Mouse (Mus musculus): ENCODE results near the gene Btbd1.
"Not testable (repeated sequence)": the region's sequence is repeated elsewhere in the genome, so short reads cannot be mapped to it uniquely, and the experiment has no call there.

Btbd1 gene

GRCm38 (mm10) chr7:81849214-81849613 is 20.0 kb upstream of the Btbd1 start:
- no peak for DNase-seq

- no peak for DNase-seq
Observed at GRCm38 (mm10) chr7:81847777-81848176, 18.5 kb upstream of the Btbd1 start.

- no peak for DNase-seq
Observed at GRCm38 (mm10) chr7:81847010-81847409, 17.8 kb upstream of the Btbd1 start.

- no peak for DNase-seq
Observed at GRCm38 (mm10) chr7:81846008-81846407, 16.8 kb upstream of the Btbd1 start.

- DNase-seq = no peak
Observed at GRCm38 (mm10) chr7:81845313-81845712, 16.1 kb upstream of the Btbd1 start.

- no peak for DNase-seq
Observed at GRCm38 (mm10) chr7:81844801-81845200, 15.6 kb upstream of the Btbd1 start.

- no peak for DNase-seq
Observed at GRCm38 (mm10) chr7:81843903-81844302, 14.7 kb upstream of the Btbd1 start.

GRCm38 (mm10) chr7:81842998-81843397 is 13.8 kb upstream of the Btbd1 start:
- no peak for DNase-seq

- DNase-seq = no peak
Observed at GRCm38 (mm10) chr7:81842141-81842540, 12.9 kb upstream of the Btbd1 start.

- DNase-seq = no peak
Observed at GRCm38 (mm10) chr7:81841439-81841838, 12.2 kb upstream of the Btbd1 start.

GRCm38 (mm10) chr7:81840661-81841181 is 11.5 kb upstream of the Btbd1 start:
- no peak for DNase-seq

- DNase-seq = no peak
Observed at GRCm38 (mm10) chr7:81839746-81840145, 10.5 kb upstream of the Btbd1 start.

- DNase-seq = not testable (repeated sequence)
Observed at GRCm38 (mm10) chr7:81837771-81838170, 8.5 kb upstream of the Btbd1 start.

GRCm38 (mm10) chr7:81835430-81835829 is 6.2 kb upstream of the Btbd1 start:
- DNase-seq = no peak

- no peak for DNase-seq
Observed at GRCm38 (mm10) chr7:81834847-81835246, 5.6 kb upstream of the Btbd1 start.

- DNase-seq = peak; percentile 62
Observed at GRCm38 (mm10) chr7:81828681-81829378, 401 bp downstream of the Btbd1 start.

GRCm38 (mm10) chr7:81827806-81828667 is 1.2 kb downstream of the Btbd1 start:
- DNase-seq = no peak

GRCm38 (mm10) chr7:81825381-81825780 is 3.9 kb downstream of the Btbd1 start:
- DNase-seq = peak; percentile 27

- no peak for DNase-seq
Observed at GRCm38 (mm10) chr7:81824906-81825305, 4.3 kb downstream of the Btbd1 start.

GRCm38 (mm10) chr7:81806067-81806466 is 23.2 kb downstream of the Btbd1 start:
- no peak for DNase-seq

GRCm38 (mm10) chr7:81789095-81789757 is 40.0 kb downstream of the Btbd1 start, which contains the start of gene 3110040N11Rik:
3110040N11Rik (minus strand) TSS chr7:81789478.
- DNase-seq = peak; percentile 82

GRCm38 (mm10) chr7:81788536-81788935 is 40.7 kb downstream of the Btbd1 start:
- peak; percentile 30 for DNase-seq

GRCm38 (mm10) chr7:81777667-81778218 is 51.5 kb downstream of the Btbd1 start:
- DNase-seq = no peak

All from right cerebral cortex, postnatal 14 days (tissue).